Mouse (Mus musculus): Measurements from ENCODE around the gene B4galt1.

DNA sequence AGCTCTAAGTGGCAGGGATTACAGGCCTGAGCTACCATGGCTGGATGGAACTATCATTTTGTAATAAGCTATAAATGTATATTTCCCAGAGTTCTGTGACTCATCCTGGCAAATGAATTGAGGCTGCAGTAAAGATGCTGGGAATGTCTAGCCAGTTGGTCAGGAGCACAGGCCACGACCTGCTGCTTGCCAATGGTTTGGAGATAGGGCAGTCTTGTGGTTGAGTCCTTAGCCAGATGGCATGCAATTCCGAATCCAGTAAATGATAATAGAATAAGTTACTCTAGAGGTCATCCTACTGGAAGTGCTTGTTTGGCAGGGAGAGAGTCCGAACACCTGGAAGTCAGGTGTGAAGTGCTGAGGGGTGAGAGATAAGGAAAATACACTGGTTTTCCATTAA is 51.0 kb downstream of the B4galt1 start:
- TF ChIP-seq CTCF (IDR thresholded peaks at IDR 0.05; ENCODE audit: borderline replicate concordance, insufficient read depth, low read depth, low read length) (no peak), POLR2A (IDR thresholded peaks at IDR 0.05; ENCODE audit: borderline replicate concordance, insufficient read depth, low read length) (no peak)
